Mouse (Mus musculus) limb, embryonic 10.5 days (tissue): ENCODE results near the gene Ttc32. TPM values are rescaled to one million over a fixed set of nuclear protein-coding genes. Genes with fewer than 3 reads are reported as not detected.

Source experiments
- polyA plus RNA-seq: library from polyadenylated mRNA; unstranded; fragments of >200 nt; fragmentation: Nextera tagmentation; extraction: Ambion mirVana; gene quantifications from 2 replicates; pipeline ENCODE4 v1.2.1, GENCODE M21; 2016

Ttc32 gene
- polyA plus RNA-seq, 1 experiment from 2014 or later = 14.8 TPM

Other genes with a start within 250 kb of the Ttc32 start
- 156 and 185 TPM in 2 replicates for gene Laptm4a, start 108.3 kb upstream of the Ttc32 start, polyA plus RNA-seq
- 5.2 and 5.4 TPM in 2 replicates for gene Matn3, start 82.1 kb upstream of the Ttc32 start, polyA plus RNA-seq
- 23.0 and 27.3 TPM in 2 replicates for gene Wdr35, start 56.1 kb upstream of the Ttc32 start, polyA plus RNA-seq